Mouse (Mus musculus): Measurements from ENCODE around the gene Gm8947.
"Not testable (repeated sequence)": the region's sequence is repeated elsewhere in the genome, so short reads cannot be mapped to it uniquely, and the experiment has no call there.

Gm8947 gene

DNA sequence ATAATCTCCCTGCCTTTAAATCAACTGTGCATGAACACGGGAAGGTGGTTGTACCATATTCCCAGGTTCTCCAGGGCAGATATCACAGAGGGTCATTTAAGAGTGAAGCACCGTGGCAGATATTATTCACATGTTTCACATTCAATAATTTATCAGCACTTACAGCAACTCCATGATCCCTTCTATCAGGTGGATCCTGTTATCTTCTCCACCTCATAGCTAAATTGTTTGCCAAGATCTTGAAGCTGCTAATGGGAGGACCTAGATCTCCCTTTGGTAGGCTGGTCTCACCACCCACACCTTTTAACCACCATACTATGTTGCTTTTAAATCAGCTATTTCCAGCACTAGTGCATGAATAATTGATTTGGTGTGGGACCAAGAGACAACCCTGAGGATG is 12.0 kb upstream of the Gm8947 start:
- no peak for DNase-seq (ENCODE audit: low spot score)

GRCm38 (mm10) chr1:151182266-151182665 is 9.9 kb upstream of the Gm8947 start, which contains the start of gene Gm47985:
Gene Gm47985 (plus strand): TSS chr1:151182537.
- DNase-seq (ENCODE audit: low spot score), result not testable (repeated sequence)

- DNase-seq (ENCODE audit: low spot score), result not testable (repeated sequence)
These were observed 6.0 kb upstream of the Gm8947 start for GRCm38 (mm10) chr1:151186186-151186585.

DNA sequence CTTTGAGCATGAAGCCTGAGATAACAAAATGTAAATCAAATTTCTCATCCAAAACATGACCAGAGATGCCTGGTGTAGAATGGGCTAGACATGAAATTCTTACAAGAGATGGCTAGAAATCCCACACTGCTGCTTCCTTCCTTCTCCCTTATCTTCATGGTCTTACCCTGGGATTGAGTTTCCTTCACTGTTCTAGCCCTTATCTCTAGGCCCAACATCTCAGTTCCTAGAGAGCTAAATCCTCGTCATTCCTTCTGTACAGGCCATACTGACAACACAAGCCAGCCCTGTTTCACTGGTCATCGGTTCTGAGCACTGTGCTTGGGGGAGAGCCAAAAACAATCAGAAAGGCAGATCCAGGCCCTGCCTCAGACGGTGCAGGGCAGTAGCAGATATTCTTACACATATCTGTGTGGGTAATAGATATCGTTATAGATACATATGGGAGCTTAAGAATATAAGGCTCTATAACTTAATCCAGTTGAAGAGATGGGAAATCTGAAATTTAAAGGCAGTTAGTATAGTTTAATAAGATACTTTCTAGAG is 5.2 kb upstream of the Gm8947 start:
- DNase-seq (ENCODE audit: low spot score), result not testable (repeated sequence)

DNA sequence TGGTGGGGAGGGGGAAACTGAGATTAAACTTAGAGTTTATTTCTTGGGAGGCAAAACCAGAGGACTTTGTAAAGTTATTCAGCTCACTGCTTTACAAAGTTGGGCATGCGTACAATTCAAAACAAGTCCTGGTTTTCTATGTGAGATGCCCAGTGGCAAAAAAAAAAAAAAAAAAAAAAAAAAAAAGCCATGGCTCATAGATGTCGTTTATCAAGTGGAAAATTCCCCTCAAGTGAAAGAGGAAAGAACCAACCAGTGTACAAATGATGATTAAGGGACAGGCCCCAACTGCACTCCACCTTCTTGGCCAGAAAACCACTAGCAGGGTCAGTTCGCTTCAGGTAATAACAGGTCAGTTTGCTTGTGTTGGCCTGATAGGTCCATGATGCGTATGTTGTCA is 3.7 kb upstream of the Gm8947 start:
- DNase-seq (ENCODE audit: low spot score), result no peak

- not testable (repeated sequence) for DNase-seq (ENCODE audit: low spot score)
These were observed 563 bp downstream of the Gm8947 start for GRCm38 (mm10) chr1:151192739-151193138.

GRCm38 (mm10) chr1:151195986-151196385 is 3.8 kb downstream of the Gm8947 start:
- DNase-seq (ENCODE audit: low spot score), result not testable (repeated sequence)

DNA sequence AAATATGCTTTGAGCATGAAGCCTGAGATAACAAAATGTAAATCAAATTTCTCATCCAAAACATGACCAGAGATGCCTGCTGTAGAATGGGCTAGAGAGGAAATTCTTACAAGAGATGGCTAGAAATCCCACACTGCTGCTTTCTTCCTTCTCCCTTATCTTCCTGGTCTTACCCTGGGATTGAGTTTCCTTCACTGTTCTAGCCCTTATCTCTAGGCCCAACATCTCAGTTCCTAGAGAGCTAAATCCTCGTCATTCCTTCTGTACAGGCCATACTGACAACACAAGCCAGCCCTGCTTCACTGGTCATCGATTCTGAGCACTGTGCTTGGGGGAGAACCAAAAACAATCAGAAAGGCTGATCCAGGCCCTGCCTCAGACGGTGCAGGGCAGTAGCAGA is 4.5 kb downstream of the Gm8947 start:
- DNase-seq (ENCODE audit: low spot score), result not testable (repeated sequence)

DNA sequence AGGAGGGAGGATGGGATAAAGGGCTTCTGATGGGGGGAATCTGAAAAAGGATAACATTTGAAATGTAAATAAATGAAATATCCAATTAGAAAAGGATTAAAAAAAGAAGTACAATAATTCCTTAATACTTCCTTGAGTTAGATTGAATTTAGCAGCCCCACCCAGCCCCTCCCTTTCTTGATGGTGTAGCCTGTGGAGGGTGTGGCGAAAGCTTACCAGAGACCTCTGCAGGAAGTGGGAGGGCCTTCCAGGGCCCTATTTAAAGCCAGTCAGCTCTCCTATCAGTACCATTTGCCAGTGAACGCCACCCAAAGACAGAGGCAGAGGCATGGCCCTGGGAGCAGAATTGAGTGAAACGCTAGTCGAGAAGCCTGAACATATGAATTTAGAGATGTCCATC is 5.9 kb downstream of the Gm8947 start, which contains the start of gene Gm47995:
Gene Gm47995 (plus strand): TSS at position 329 of the 400 bp plus-strand sequence.
- not testable (repeated sequence) for DNase-seq (ENCODE audit: low spot score)

DNA sequence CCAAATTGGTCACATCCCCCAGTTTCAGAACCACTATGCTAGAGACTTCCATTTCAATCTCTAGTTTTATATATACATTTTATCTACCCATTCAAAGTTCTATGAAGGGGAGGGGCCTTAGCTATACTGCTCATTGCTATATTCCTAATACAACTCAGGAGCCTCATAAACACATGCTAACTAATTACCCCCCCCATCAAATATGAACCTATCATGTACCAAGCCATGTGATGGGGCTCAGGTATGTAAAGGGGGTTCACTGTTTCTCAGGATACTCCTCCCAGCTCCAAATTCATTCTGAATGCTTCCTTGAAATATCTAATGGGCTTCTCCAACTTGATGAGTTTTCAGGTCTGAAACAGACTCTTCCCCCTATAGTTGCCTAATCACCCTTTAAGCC is 8.4 kb downstream of the Gm8947 start:
- DNase-seq (ENCODE audit: low spot score), result not testable (repeated sequence)

DNA sequence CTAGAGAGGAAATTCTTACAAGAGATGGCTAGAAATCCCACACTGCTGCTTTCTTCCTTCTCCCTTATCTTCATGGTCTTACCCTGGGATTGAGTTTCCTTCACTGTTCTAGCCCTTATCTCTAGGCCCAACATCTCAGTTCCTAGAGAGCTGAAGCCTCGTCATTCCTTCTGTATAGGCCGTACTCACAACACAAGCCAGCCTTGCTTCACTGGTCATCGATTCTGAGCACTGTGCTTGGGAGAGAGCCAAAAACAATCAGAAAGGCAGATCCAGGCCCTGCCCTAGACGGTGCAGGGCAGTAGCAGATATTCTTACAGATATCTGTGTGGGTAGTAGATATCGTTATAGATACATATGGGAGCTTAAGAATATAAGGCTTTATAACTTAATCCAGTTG is 10.6 kb downstream of the Gm8947 start:
- DNase-seq (ENCODE audit: low spot score), result not testable (repeated sequence)

DNA sequence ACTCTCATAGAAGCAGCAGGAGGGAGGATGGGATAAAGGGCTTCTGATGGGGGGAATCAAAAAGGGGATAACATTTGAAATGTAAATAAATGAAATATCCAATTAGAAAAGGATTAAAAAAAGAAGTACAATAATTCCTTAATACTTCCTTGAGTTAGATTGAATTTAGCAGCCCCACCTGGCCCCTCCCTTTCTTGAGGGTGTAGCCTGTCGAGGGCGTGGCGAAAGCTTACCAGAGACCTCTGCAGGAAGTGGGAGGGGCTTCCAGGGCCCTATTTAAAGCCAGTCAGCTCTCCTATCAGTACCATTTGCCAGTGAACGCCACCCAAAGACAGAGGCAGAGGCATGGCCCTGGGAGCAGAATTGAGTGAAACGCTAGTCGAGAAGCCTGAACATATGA is 11.6 kb downstream of the Gm8947 start, which contains the start of gene 3110040M04Rik:
Gene 3110040M04Rik (plus strand): TSS at position 304 of the 400 bp plus-strand sequence.
- not testable (repeated sequence) for DNase-seq (ENCODE audit: low spot score)

DNA sequence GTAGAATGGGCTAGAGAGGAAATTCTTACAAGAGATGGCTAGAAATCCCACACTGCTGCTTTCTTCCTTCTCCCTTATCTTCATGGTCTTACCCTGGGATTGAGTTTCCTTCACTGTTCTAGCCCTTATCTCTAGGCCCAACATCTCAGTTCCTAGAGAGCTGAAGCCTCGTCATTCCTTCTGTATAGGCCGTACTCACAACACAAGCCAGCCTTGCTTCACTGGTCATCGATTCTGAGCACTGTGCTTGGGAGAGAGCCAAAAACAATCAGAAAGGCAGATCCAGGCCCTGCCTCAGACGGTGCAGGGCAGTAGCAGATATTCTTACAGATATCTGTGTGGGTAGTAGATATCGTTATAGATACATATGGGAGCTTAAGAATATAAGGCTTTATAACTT is 16.3 kb downstream of the Gm8947 start:
- DNase-seq (ENCODE audit: low spot score), result not testable (repeated sequence)

DNA sequence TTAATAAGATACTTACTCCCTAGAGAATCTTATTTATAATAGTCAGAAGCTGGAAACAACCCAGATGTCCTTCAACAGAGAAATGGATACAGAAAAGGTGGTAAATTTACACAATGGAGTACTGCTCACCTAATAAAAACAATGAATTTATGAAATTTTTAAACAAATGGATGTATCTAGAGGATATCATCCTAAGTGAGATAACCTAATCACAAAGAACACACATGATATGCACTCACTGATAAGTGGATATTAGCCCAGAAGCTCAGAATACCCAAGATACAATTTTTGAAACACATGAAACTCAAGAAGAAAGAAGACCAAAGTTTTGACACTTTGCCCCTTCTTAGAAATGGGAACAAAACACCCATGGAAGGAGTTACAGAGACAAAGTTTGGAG is 16.8 kb downstream of the Gm8947 start:
- not testable (repeated sequence) for DNase-seq (ENCODE audit: low spot score)

- DNase-seq (ENCODE audit: low spot score), result not testable (repeated sequence)
These were observed 17.7 kb downstream of the Gm8947 start, which contains the start of gene Gm47996 for GRCm38 (mm10) chr1:151209824-151210355. Gene Gm47996 (plus strand): TSS chr1:151210131.

- not testable (repeated sequence) for DNase-seq (ENCODE audit: low spot score)
These were observed 19.5 kb downstream of the Gm8947 start for GRCm38 (mm10) chr1:151211666-151212065.

DNA sequence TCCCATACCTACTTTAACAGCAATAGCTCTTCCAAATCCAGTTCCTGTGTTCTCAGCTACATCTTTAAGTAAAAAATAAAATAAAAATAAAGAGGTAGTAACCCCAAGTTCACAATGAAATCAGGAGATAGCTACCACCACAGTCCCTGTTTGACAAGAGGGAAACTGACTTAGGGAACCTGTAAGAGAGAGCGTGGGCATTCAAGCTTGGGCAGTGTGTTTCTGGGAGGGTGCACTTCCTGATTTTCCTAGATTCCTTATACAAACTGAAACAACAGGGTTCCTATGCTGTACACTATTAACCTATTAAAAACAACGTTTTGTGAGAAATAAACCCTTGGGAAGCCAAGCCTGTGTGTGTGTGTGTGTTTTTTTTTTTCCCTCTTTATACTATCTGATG is 22.7 kb downstream of the Gm8947 start:
- no peak for DNase-seq (ENCODE audit: low spot score)

DNA sequence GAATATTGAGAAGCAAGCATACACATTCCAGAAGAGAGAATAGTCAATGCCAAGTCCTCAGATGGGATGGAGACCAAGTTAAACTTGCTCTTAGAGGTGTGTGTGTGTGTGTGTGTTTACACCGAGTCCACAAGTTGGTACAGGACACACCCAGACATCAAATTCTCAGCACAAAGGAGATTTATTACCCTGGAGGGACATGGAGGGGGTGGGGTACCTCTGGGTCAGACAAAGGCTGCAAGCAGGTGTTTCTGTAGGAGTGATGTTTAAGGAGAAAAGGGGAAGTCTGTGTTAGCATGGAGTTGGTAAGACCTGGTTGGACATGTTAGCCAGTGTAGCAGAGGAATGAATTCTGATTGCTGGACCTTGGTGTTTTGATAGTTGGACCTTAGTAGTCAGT is 23.8 kb downstream of the Gm8947 start:
- no peak for DNase-seq (ENCODE audit: low spot score)

DNA sequence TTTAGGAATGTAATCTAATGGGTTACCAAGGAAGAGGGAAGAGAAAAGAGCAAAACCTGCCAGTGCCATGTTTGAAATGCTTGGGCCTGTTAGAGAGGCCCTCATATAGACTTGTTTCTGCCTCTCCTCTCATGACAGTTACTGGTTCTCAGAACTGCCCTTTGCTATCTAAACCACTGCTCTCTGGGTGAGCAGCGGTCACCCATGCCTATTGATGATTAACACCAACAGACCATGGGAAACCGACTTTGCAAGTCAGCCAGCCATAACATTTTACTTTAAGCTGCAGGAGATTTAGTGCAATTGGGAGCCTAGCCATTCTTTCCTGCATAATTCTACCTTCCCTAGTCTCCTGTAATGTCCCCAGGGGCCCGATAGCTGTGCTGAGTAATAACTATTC is 24.2 kb downstream of the Gm8947 start:
- DNase-seq (ENCODE audit: low spot score), result no peak

DNA sequence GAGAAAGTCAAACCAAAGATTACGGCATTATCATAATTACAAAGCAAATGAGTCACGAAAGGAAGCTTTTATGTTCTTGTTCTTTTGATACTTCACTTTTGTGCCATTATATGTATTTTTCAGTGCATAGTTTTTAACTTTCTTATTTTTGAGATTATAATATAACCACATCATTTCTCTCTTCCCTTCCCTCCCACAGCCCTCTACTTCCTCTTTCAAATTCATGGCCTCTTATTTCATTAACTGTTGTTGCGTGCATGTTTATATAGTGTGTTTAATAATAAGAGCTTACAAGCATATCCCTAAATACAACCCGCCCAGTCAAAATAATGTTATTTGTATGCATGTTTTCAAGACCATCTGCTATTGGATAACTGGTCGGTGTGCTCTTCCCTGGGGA is 26.9 kb downstream of the Gm8947 start:
- DNase-seq (ENCODE audit: low spot score), result no peak

- no peak for DNase-seq (ENCODE audit: low spot score)
These were observed 27.9 kb downstream of the Gm8947 start for GRCm38 (mm10) chr1:151220098-151220497.

DNA sequence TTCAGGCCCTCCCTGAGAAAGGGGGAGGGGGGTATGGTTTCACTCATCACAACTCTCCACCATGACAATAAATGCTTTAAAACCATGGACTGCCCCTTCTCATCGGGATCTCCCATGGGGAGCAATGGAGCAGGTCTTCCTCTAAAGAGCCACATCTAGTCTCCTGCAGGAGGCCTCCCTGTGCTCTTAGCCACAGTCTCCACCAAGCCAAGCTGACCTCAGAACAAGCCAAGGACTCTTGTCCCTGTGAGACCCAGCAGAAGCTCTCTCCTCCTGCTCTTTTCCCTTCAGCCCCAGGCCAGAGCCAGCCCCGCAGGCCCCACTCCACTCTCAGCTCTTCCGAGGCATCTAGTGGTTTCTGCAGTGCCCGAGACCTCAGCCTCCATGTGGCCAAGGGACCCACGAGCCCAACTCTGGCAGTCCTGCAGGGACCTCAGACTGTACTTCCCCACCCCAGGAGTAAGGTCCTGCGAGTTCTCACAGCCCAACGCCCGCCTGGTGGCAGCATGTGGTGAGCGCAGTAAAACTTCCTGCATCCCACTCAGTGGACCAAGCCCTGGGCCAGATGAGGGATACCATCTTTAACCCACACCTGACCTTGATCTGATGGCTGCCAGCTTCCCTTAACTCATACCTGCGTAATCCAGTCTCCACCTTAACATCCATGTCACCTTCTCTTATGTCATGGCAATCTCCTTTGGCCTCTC is 30.5 kb downstream of the Gm8947 start:
- no peak for DNase-seq (ENCODE audit: low spot score)

- no peak for DNase-seq (ENCODE audit: low spot score)
These were observed 31.2 kb downstream of the Gm8947 start for GRCm38 (mm10) chr1:151223377-151223776.
